Mouse (Mus musculus): ENCODE data around the gene Itga8. TPM values are rescaled to one million over a fixed set of nuclear protein-coding genes. Genes with fewer than 3 reads are reported as not detected.

Itga8 gene
- polyA plus RNA-seq, 1 experiment, result not detected

DNA sequence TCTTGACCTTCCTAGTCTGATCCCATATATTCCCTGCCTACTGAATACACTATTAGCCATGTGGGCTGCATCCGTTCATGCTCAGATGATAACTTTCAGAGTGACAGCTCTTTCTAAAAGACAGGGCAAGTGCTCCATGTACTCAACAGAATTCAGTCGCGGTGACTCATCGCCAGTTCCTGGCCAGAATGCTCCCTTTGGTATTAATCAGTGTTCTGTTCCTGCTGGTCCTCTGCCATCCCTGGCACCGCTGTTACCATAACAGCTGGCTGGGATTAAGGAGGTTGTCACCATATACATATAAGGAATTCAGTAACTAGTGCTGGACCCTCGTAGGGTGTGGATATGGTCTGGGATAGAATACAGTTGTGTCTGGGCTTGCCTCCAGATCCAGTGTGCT lies 23.7 kb upstream of the Itga8 start:
- no peaks in the 10 kb centered on the region for H3K4me1 ChIP-seq (ENCODE audit: control insufficient read depth, insufficient read depth, low read length)
- no peak overlapping the region for H3K4me3 ChIP-seq (ENCODE audit: insufficient read depth, low read depth, low read length)
- WGBS, result 50% methylated on average over 6 of the region's 6 CpGs
- TF ChIP-seq POLR2A (IDR thresholded peaks at IDR 0.05; ENCODE audit: insufficient read depth, low read depth, low read length), result no peak
- no peak for TF ChIP-seq CTCF (IDR thresholded peaks at IDR 0.05; ENCODE audit: insufficient read depth, low read depth, low read length)
- no peak overlapping the region for H3K27ac ChIP-seq (ENCODE audit: insufficient read depth, low read depth, low read length)

DNA sequence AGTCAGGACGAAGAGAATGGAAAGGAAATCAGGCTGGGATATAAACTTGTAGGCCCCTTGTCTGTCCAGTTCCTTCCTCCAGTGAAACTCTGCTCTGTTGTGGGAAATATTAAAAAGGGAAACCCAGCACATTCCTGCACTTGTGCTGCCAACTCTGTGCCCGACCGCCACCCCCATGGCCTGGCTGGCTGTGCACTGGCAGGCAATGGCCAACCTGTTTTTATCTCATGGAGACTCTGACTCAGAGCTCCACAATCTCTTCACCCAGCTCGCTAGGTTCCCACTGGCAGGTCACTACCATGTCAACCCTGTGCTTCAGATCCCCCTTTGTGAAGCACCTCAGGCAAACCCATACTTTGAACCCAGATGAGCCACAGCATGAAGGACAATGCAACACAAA lies 19.2 kb upstream of the Itga8 start:
- Histone ChIP-seq H3K4me1 (ENCODE audit: control insufficient read depth, insufficient read depth, low read length) (peaks cover 4% of the 10 kb centered on the region; the same call in 1 of the 2 replicates), H3K4me3 (ENCODE audit: insufficient read depth, low read depth, low read length) (no peak overlapping the region), H3K27ac (ENCODE audit: insufficient read depth, low read depth, low read length) (no peak overlapping the region)
- 86% methylated on average over 4 of the region's 4 CpGs for WGBS
- no peak for TF ChIP-seq POLR2A (IDR thresholded peaks at IDR 0.05; ENCODE audit: insufficient read depth, low read depth, low read length)
- no peak for TF ChIP-seq CTCF (IDR thresholded peaks at IDR 0.05; ENCODE audit: insufficient read depth, low read depth, low read length)

DNA sequence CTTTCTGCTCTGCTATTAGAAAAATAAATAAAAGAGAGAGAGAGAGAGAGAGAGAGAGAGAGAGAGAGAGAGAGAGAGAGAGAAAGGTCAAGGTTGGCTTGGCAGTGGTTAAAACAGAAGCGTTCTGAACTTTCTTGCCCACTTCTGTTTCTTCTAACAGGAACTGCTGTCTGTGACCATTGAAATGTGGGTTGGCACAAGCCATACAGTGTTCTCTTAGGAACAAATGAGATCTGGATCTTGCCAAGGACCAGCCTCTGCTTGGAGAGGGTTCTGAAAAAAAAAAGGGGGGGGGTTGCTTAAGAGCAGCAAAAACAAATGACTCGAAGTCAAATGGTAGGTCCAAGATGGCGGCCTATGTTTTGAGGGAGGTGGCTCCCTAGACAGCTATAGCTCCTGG lies 17.0 kb upstream of the Itga8 start:
- 68% methylated on average over 3 of the region's 3 CpGs for WGBS
- TF ChIP-seq CTCF (IDR thresholded peaks at IDR 0.05; ENCODE audit: insufficient read depth, low read depth, low read length) (no peak), POLR2A (IDR thresholded peaks at IDR 0.05; ENCODE audit: insufficient read depth, low read depth, low read length) (no peak)
- no peak overlapping the region for H3K27ac ChIP-seq (ENCODE audit: insufficient read depth, low read depth, low read length)
- no peak overlapping the region for H3K4me3 ChIP-seq (ENCODE audit: insufficient read depth, low read depth, low read length)
- H3K4me1 ChIP-seq (ENCODE audit: control insufficient read depth, insufficient read depth, low read length), result peaks cover 4% of the 10 kb centered on the region; the same call in 1 of the 2 replicates

DNA sequence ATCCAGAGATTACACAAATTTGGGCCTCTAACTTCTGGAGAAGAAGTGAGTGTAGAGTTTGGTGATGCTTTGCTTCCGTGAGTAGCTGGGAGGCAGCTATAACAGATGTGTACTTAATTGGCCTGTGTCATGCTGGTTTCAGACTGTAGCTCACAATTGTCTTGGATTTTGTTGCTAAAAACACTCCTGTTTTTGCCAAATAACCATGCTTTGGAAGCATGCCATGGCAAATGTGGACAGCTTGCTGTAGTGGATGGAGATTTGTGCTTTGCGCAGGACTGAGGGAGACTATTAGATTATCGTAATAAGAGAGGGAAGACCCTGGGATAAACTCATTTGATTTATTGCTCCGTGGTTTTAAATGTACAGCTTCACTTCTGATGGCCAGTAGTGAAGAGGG lies 16.3 kb upstream of the Itga8 start:
- Histone ChIP-seq H3K27ac (ENCODE audit: insufficient read depth, low read depth, low read length) (no peak overlapping the region), H3K4me3 (ENCODE audit: insufficient read depth, low read depth, low read length) (no peak overlapping the region), H3K4me1 (ENCODE audit: control insufficient read depth, insufficient read depth, low read length) (peaks cover 4% of the 10 kb centered on the region; the same call in 1 of the 2 replicates)
- 61% methylated on average over 4 of the region's 4 CpGs for WGBS
- TF ChIP-seq CTCF (IDR thresholded peaks at IDR 0.05; ENCODE audit: insufficient read depth, low read depth, low read length) (no peak), POLR2A (IDR thresholded peaks at IDR 0.05; ENCODE audit: insufficient read depth, low read depth, low read length) (no peak)

DNA sequence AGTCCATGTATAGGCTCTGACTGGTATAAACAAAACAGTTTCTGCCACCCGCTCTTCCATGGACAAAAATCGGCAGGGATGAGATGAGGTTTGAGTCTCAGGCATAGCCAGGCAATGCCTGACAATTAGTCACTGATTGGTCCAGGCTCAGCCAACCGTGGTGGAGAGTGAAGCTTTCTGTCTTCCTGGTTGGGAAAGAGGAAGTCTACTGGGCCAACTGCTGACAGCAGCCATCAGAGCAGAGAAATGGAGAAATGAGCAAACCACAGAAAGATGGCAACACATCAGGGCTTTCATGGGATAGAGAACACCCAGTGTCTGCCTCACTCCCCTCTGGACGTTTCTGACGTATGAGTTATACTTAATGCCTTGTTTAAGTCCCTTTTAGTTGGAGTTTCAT lies 15.6 kb upstream of the Itga8 start:
- Histone ChIP-seq H3K4me3 (ENCODE audit: insufficient read depth, low read depth, low read length) (no peak overlapping the region), H3K4me1 (ENCODE audit: control insufficient read depth, insufficient read depth, low read length) (peaks cover 4% of the 10 kb centered on the region; the same call in 1 of the 2 replicates), H3K27ac (ENCODE audit: insufficient read depth, low read depth, low read length) (no peak overlapping the region)
- TF ChIP-seq POLR2A (IDR thresholded peaks at IDR 0.05; ENCODE audit: insufficient read depth, low read depth, low read length) (no peak), CTCF (IDR thresholded peaks at IDR 0.05; ENCODE audit: insufficient read depth, low read depth, low read length) (no peak)
- whole genome bisulfite sequencing, result 72% methylated on average over 5 of the region's 5 CpGs

- Histone ChIP-seq H3K27ac (ENCODE audit: insufficient read depth, low read depth, low read length) (no peak overlapping the region), H3K4me1 (ENCODE audit: control insufficient read depth, insufficient read depth, low read length) (peaks cover 4% of the 10 kb centered on the region; the same call in 1 of the 2 replicates), H3K4me3 (ENCODE audit: insufficient read depth, low read depth, low read length) (no peak overlapping the region)
- 42% methylated on average over 7 of the region's 7 CpGs for WGBS
- TF ChIP-seq POLR2A (IDR thresholded peaks at IDR 0.05; ENCODE audit: insufficient read depth, low read depth, low read length), result no peak
- TF ChIP-seq CTCF (IDR thresholded peaks at IDR 0.05; ENCODE audit: insufficient read depth, low read depth, low read length), result no peak
These were observed 14.6 kb upstream of the Itga8 start for GRCm38 (mm10) chr2:12316361-12316760.

- no peak overlapping the region for H3K4me3 ChIP-seq (ENCODE audit: insufficient read depth, low read depth, low read length)
- H3K4me1 ChIP-seq (ENCODE audit: control insufficient read depth, insufficient read depth, low read length), result peaks cover 4% of the 10 kb centered on the region; the same call in 1 of the 2 replicates
- TF ChIP-seq CTCF (IDR thresholded peaks at IDR 0.05; ENCODE audit: insufficient read depth, low read depth, low read length) (no peak), POLR2A (IDR thresholded peaks at IDR 0.05; ENCODE audit: insufficient read depth, low read depth, low read length) (no peak)
- 75% methylated on average over 6 of the region's 6 CpGs for WGBS
- H3K27ac ChIP-seq (ENCODE audit: insufficient read depth, low read depth, low read length), result no peak overlapping the region
These were observed 12.3 kb upstream of the Itga8 start for GRCm38 (mm10) chr2:12314028-12314427.

GRCm38 (mm10) chr2:12308466-12308865 lies 6.7 kb upstream of the Itga8 start:
- TF ChIP-seq POLR2A (IDR thresholded peaks at IDR 0.05; ENCODE audit: insufficient read depth, low read depth, low read length), result no peak
- no peak for TF ChIP-seq CTCF (IDR thresholded peaks at IDR 0.05; ENCODE audit: insufficient read depth, low read depth, low read length)
- Histone ChIP-seq H3K4me3 (ENCODE audit: insufficient read depth, low read depth, low read length) (no peak overlapping the region), H3K4me1 (ENCODE audit: control insufficient read depth, insufficient read depth, low read length) (no peaks in the 10 kb centered on the region), H3K27ac (ENCODE audit: insufficient read depth, low read depth, low read length) (no peak overlapping the region)

DNA sequence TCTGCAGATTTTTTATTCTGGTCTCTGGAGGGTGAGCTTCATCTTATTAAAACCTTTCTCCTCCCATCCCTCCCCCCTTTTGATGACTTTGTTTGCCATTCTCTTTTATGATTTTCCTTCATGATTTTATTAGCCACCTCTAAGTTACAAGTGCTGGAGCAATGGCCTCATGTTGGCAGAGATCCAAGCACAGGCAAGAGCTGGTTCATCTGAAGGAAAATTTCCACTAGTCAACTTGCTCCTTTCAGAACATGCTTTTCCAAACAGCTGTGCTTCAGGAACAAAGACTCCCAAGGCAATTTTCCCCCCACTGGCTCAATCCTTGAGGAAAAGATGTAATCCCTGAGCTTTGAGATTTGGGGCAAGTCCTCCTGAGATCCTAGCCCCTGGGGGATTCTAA lies 5.6 kb upstream of the Itga8 start:
- H3K4me3 ChIP-seq (ENCODE audit: insufficient read depth, low read depth, low read length), result no peak overlapping the region
- no peak overlapping the region for H3K27ac ChIP-seq (ENCODE audit: insufficient read depth, low read depth, low read length)
- TF ChIP-seq CTCF (IDR thresholded peaks at IDR 0.05; ENCODE audit: insufficient read depth, low read depth, low read length) (no peak), POLR2A (IDR thresholded peaks at IDR 0.05; ENCODE audit: insufficient read depth, low read depth, low read length) (no peak)
- H3K4me1 ChIP-seq (ENCODE audit: control insufficient read depth, insufficient read depth, low read length), result no peaks in the 10 kb centered on the region
